Mouse (Mus musculus) lung, postnatal 25 days (tissue): ENCODE data around the gene Ugt2a3.
"Not testable (repeated sequence)": the region's sequence is repeated elsewhere in the genome, so short reads cannot be mapped to it uniquely, and the experiment has no call there.

Experiments used
- DNase-seq: peaks from one replicate; pipeline ENCODE4 v3.0.0; 2022; ENCODE audit warnings: low spot score

Ugt2a3 gene

DNA sequence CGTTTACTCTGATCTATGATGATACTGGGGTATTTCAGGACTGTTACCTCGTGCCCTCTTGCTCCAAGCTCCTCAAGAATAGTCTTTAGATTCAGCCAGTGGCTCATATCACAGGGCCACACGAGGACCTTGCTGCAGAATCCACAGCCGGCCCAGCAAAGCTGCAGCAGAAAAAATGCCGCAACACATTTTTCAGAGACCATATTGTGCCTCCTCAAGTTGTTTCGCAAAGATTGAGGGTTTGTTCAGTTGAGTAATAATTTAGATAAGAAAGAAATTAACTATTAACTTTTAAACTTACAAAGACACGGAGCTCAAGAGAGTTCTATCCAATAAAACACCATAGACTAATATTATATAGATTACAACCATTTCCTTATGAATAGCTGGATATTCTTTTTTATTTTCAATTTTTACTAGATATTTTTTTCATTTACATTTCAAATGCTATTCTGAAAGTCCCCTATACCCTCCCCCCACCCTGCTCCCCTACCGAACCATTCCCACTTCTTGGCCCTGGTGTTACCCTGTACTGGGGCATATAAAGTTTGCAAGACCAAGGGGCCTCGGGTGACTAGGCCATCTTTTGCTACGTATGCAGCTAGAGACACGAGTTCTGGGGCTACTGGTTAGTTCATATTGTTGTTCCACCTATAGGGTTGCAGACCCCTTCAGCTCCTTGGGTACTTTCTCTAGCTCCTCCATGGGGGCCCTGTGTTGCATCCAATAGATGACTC, at the start of gene Ugt2a3:
TSS of gene Ugt2a3 (minus strand) at position 235 of the 737 bp plus-strand sequence.
- no peak for DNase-seq

DNA sequence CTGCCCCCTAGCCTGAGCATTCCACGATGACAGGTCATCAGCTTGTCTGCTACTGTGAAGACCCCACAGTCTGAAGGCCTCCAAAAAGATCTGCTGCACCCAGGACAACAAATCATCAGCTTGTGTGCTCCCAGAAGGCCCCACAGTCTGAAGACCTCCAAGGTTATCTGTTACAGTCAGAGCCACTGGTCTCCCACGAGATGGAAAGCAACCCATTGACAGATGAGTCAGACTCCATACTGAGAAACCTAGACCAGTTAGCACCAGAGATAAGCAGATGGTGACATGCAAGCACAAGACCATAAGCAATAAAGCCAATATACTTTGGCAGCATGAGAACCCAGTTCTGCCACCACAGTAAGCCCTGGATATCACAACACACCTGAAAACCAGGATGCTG, 43.2 kb upstream of the Ugt2a3 start:
- DNase-seq: no peak

DNA sequence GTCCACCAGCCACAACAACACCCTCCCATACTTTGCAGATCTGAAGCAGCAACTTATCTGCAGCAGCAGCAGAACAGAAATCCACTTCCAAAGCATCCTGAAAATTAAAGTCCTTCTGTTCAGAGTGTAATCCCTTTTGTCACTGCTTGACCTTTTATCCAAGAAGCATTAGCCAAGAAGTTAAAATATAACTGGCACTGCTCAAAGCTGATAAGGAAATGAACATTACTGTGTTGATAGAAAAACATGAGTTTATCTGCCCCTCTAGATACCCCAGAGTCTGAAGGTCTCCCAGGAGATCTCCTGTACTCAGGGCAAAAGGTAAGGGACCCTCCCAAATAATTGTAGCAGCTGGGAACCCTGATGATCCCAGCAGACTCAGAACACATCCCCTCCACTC, 42.8 kb upstream of the Ugt2a3 start:
- DNase-seq: no peak

DNA sequence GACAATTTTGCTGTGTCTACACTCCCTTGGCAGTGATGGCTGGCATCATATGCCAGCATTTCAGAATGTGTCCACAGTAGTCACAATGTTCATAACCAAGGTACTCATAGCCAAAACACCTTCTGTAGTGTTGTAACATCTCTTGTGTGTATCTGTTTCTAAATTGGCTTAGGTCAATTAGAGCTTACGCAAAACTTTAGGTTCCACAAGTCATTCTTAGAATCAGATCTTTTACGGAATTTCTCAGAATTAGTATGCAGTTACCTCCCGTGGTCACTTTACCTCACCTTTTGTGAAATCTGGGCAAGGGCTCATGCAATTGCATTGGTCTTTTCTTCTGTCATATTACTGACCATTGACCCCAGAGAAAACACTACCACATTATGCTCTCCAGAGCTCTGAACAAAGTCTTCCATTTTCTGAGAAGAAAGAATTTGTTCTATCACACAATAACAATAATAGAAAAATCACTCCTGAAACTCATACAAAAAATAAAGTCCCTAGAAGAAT, 38.9 kb upstream of the Ugt2a3 start:
- no peak for DNase-seq

DNA sequence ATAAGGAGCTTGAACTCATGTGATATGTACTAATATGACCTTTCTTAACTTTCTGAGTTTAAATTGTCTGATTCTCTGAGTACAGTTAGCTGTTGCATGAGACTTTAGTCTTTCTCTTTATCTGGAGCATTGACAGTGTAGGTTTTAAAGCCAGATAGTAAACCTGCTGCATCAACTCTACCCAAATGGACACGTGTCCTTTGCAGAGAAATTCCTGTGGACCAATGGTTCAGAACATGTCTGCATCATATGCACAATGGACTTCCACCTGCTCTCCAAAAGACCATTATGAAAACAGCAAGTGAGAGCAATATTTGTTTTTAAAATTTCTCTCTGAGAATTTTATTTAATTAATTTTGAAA, 36.5 kb upstream of the Ugt2a3 start:
- no peak for DNase-seq

DNA sequence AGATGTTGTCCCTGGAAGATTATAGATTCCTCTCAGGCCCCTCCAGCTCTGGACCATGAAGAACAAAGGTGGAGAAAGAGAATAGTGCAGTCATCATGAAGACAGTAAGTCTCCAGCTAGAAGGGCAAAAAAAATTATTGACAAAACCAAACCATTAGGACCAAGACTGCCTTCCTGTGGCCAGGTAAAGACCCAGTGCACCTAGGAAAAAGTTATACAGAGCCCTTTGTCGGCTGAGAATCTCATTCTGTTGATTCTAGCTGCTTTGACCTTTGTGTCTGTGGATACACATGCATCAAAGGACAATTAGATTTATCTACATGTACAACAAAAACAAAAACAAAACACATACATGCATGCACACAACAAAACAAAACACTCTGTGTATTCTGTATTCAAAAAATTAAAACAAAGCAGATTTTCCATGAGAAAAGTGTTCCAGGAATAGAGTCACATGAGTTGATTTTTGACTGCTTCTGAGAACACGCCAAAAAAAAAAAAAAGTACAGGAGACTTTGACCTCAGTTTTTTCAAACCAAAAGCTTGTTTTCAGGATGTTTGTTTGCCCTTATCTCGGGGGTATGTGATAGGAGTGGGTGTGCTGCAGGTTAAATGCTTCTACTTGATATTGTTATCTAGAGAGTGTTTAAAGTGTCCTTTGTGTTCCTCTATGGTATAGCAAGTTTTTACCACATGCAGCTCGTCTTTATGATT, 36.0 kb upstream of the Ugt2a3 start:
- not testable (repeated sequence) for DNase-seq

DNA sequence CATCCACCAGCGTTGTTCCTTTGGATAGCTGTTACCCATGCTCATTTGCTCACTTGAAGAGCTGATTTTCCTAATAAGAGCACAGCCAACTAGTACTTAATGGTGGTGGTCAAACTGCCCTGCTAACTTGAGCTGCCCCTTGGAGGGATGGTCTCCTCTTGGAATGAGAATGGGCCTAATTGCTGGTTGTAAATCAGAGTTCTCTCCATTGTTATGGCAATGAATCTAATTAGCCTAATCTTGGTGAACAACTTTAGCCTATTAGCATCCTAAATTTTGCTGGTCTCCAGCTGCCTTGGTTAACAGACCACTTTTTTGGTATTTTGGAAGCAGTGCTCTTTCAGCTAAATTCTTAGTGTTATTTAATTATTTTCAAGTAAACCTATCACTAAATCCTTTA, 13.4 kb upstream of the Ugt2a3 start:
- no peak for DNase-seq

DNA sequence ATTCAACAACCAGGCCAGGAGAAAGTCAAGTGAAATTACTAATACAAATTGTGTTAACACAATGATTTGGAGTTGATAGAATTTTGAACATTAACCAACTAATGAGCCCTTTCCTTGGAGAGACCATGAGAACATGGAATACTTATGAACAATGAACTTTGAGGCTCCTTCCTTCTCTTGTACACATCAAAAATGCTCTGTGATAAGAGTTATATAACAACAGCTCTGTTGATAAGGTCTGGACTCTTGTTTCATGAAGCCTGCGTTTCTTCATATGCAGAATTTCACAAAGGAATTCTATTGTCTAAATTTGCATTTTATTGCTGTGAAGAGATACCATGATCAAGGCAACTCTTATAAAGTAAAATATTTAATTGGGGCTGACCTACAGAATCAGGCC, 12.2 kb upstream of the Ugt2a3 start:
- not testable (repeated sequence) for DNase-seq

DNA sequence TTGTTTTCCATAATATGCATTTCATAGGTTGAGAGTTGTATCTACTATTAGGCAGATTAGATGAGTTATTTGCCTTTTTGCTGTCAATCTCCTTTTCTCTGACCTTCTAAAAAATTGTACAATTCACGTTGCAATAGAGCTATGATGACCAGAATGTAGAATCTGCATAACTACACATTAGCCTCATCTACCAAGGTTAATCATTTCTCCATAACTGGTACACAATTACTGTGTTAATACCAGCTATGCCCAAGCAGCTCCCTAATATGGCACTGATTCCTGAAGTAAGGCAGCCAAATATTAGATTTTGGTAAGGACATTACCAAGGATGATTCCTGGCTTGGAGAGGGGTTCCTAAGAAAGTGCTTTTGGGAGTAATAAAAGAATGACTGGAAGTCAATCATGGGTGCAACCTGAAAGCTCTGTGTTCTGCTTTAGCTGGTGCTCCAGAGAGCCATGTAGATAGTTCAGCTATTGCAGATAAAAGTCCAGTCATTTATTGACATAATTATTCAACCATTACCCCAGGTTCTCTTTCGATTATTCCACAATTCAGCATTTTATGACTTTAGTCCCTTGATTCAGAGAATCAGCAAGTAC, 10.6 kb upstream of the Ugt2a3 start:
- not testable (repeated sequence) for DNase-seq

DNA sequence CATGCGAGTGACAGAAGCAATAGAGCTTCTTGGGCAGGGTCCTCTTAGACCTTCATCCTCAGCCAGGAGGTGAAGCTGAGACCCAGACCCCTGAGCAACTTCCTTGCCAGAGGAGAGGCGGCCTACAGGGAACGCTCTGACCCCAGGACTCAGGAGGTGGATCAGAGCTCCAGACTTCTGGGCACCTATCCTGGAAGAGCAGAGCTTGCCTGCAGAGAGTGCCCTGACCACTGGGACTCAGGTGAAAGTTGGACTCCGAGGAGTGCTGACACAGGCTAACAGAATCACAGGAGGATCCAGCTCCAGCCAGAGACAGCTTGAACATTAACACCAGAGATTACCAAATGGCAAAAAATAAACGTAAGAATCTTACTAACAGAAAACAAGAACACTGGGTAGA, 3.5 kb upstream of the Ugt2a3 start:
- no peak for DNase-seq

DNA sequence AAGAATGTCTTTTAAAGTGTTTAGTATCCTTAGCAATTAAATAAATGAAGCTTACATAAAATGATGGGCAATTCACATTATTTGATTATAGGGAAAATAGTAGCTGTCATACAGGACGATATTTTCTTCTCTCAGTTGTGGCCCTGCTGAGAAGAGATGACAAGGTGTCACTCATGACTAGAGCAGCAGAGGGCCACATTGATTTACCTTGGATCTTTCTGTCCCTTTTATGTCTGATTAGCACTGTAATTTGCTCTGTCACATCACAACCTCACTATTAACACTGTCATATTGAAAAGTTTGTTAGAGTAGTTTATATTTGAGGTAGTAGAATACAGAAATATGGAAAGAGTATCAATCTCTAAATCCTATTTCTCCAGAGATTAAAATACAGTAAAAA, 1.8 kb downstream of the Ugt2a3 start:
- DNase-seq: no peak

DNA sequence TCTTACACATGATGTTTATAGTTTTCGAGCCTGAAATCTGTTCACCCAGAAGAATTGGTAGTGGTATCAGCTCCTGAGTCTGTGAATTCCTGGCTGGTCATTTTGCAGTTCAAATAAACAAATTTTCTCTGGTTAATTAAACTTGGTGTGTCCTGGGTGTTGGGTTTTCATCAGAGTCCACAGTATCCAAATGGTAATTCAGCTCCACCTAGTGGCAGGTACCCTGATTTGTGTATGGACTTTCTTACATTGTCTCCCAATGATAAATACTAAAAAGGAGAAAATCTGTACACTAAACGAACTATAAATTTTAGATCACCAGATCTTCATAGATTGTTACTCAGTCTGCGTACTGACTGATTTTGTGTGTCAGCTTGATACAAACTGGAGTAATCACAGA, 3.4 kb downstream of the Ugt2a3 start:
- no peak for DNase-seq

DNA sequence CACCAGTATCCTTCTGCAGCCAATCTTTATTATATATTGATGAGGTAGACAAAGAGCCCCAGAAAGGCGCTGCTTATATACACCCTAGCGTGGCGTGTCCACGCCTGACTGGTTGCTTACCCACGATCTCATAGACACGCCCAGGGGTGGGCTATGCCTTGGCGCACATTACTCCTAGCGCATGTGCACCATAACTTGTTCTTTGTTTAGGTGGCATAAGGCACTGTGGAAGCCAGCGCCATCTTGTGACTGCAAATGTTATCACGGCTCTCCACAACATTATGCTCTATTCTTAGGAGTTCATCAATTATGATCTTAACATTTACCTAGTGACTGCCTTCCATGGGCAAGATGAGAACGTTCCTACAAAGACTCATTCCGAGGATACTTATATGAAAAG, 25.6 kb downstream of the Ugt2a3 start:
- DNase-seq: no peak

DNA sequence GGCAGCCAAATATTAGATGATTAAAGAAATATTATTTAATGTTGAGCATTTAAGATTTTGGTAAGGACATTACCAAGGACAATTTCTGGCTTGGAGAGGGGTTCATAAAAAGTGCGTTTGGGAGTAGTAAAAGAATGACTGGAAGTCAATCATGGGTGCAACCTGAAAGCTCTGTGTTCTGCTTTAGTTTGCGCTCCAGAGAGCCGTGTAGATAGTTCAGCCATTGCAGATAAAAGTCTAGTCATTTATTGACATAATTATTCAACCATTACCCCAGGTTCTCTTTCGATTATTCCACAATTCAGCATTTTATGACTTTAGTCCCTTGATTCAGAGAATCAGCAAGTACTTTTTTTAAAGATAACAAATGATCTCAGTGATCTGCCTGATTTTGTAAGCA, 50.8 kb downstream of the Ugt2a3 start:
- not testable (repeated sequence) for DNase-seq

DNA sequence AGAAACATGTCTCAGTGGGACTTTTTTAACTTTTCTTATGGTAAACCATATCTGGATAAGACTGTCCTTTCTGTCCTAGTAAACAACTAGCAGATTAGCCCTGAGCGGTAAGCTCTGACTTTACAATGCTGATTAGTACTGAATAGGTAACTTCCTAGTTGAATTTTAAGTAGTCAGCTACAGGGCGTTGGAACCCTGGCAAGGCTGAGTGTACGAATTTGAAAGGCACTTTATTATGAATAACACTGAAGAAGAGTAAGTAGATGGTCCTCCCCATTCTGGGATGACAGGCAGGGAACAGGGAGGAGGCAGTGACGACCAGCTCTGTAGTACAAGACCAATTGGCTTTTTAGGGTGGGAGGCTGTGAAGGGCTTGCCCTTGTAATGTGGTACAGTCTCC, 61.0 kb downstream of the Ugt2a3 start:
- DNase-seq: not testable (repeated sequence)

DNA sequence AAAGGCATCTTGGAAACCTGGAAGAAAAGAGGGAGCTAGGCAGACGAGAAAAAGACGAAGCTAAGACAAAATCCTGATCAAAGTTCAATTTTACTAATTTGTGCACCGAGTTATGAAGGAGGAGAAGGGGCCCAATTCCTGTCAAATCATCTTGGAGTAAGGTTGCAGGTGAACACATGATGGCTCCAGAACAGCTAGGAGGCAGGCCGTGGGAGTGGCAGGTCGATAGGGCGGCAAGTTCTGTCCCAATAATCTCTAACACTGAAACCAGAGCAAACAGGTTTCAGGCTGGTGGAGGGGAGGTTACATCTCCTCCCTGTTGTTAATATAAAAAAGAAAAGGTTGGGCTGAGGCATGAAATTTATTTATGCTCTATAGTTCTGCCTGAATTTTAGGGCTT, 61.4 kb downstream of the Ugt2a3 start:
- DNase-seq: no peak
